Mouse (Mus musculus) NIH3T3 (cell line): ENCODE measurements at regions not wholly inside any gene's neighbourhood (a gene's known extent, or its start where the extent isn't known, plus 50 kb on each side); places are given as distances from the start of the nearest gene placed in this dataset.

Source experiments
- DNase-seq: peaks from one replicate; pipeline ENCODE4 v3.0.0-alpha.2; 2012; ENCODE audit warnings: low read depth

GRCm38 (mm10) chrX:16421159-16421558 is 101.5 kb upstream of the Cypt1 start:
- no peak for DNase-seq

GRCm38 (mm10) chrX:16421663-16422062 is 101.0 kb upstream of the Cypt1 start:
- no peak for DNase-seq

DNA sequence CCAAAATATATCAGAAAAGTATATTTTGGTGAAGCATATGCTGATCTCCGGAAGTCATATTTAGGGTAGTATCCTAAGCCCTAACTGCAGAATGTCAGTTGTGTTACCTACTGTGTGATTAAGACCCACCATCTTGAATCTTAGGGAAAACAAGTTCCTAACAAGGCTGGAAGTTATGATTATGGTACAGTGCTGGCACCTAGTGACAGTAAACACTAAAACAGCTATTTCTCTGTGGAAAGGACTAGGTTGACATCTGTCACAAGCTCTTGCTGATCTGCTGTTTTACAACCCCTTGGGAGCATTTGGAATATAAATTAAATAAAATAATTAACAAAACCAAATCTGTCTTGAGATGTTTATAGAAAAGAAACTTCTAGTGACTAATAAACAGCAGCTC is 84.6 kb upstream of the Cypt1 start:
- DNase-seq, result peak; percentile 1

- DNase-seq, result peak; percentile 78
Measured at GRCm38 (mm10) chrX:16450496-16451078, 72.1 kb upstream of the Cypt1 start.
